Mouse (Mus musculus): ENCODE data around the gene Col11a2. TPM values are rescaled to one million over a fixed set of nuclear protein-coding genes. Genes with fewer than 3 reads are reported as not detected.

Col11a2 gene
- polyA plus RNA-seq, 1 experiment from 2014 or later, result 7.8 TPM

- Histone ChIP-seq H3K4me3 (no peak overlapping the region), H3K27ac (no peak overlapping the region), H3K9me3 (replicated peaks) (no peaks in the 10 kb centered on the region), H3K36me3 (no peaks in the 10 kb centered on the region), H3K4me1 (no peaks in the 10 kb centered on the region), H3K9ac (no peak overlapping the region), H3K4me2 (replicated peaks) (no peak overlapping the region), H3K27me3 (peaks cover 7% of the 10 kb centered on the region; the same call in 1 of the 2 replicates)
- ATAC-seq (ENCODE audit: low FRiP score), result no peak
- 60% methylated on average over 10 of the region's 10 CpGs for WGBS
Measured at GRCm38 (mm10) chr17:34098709-34099479, 59.7 kb downstream of the Col11a2 start.

- Histone ChIP-seq H3K36me3 (no peaks in the 10 kb centered on the region), H3K27ac (no peak overlapping the region), H3K9ac (no peak overlapping the region), H3K9me3 (replicated peaks) (no peaks in the 10 kb centered on the region), H3K4me3 (no peak overlapping the region), H3K4me2 (replicated peaks) (no peak overlapping the region), H3K4me1 (no peaks in the 10 kb centered on the region), H3K27me3 (peaks cover 7% of the 10 kb centered on the region; the same call in 1 of the 2 replicates)
- 68% methylated on average over 5 of the region's 5 CpGs for WGBS
- ATAC-seq (ENCODE audit: low FRiP score), result no peak
Measured at GRCm38 (mm10) chr17:34099531-34099930, 60.3 kb downstream of the Col11a2 start.

- 0 out of 2 replicates have a peak, but pooled peaks have one; percentile 16 for ATAC-seq (ENCODE audit: low FRiP score)
- no peak overlapping the region for H3K9ac ChIP-seq
- peaks cover 7% of the 10 kb centered on the region; the same call in 1 of the 2 replicates for H3K27me3 ChIP-seq
- no peaks in the 10 kb centered on the region for H3K4me1 ChIP-seq
- H3K9me3 ChIP-seq (replicated peaks), result no peaks in the 10 kb centered on the region
- no peaks in the 10 kb centered on the region for H3K36me3 ChIP-seq
- no peak overlapping the region for H3K4me2 ChIP-seq (replicated peaks)
- no peak overlapping the region for H3K27ac ChIP-seq
- WGBS, result 35% methylated on average over 5 of the region's 5 CpGs
- H3K4me3 ChIP-seq, result no peak overlapping the region
Measured at GRCm38 (mm10) chr17:34101185-34101584, 61.9 kb downstream of the Col11a2 start.

- Histone ChIP-seq H3K27me3 (peaks cover 7% of the 10 kb centered on the region; the same call in 1 of the 2 replicates), H3K9me3 (replicated peaks) (no peaks in the 10 kb centered on the region), H3K4me1 (no peaks in the 10 kb centered on the region), H3K4me3 (no peak overlapping the region), H3K36me3 (no peaks in the 10 kb centered on the region), H3K9ac (no peak overlapping the region), H3K4me2 (replicated peaks) (peak overlapping the region; percentile 21), H3K27ac (no peak overlapping the region)
- ATAC-seq (ENCODE audit: low FRiP score), result peak; percentile 71; the same call in 1 of the 2 replicates
- WGBS, result 4% methylated on average over 12 of the region's 12 CpGs
Measured at GRCm38 (mm10) chr17:34101604-34102032, 62.4 kb downstream of the Col11a2 start.

GRCm38 (mm10) chr17:34102831-34103230 is 63.6 kb downstream of the Col11a2 start:
- Histone ChIP-seq H3K4me3 (no peak overlapping the region), H3K9ac (no peak overlapping the region), H3K27ac (no peak overlapping the region), H3K9me3 (replicated peaks) (no peaks in the 10 kb centered on the region), H3K27me3 (peaks cover 7% of the 10 kb centered on the region; the same call in 1 of the 2 replicates), H3K4me2 (replicated peaks) (no peak overlapping the region), H3K4me1 (no peaks in the 10 kb centered on the region), H3K36me3 (no peaks in the 10 kb centered on the region)
- 82% methylated on average over 6 of the region's 6 CpGs for WGBS
- no peak for ATAC-seq (ENCODE audit: low FRiP score)

GRCm38 (mm10) chr17:34104804-34105203 is 65.6 kb downstream of the Col11a2 start:
- Histone ChIP-seq H3K4me2 (replicated peaks) (no peak overlapping the region), H3K9me3 (replicated peaks) (no peaks in the 10 kb centered on the region), H3K4me3 (no peak overlapping the region), H3K27ac (no peak overlapping the region), H3K9ac (no peak overlapping the region), H3K27me3 (peaks cover 7% of the 10 kb centered on the region; the same call in 1 of the 2 replicates), H3K4me1 (no peaks in the 10 kb centered on the region), H3K36me3 (peaks cover 9% of the 10 kb centered on the region)
- 83% methylated on average over 9 of the region's 9 CpGs for WGBS
- no peak for ATAC-seq (ENCODE audit: low FRiP score)

- 91% methylated on average over 7 of the region's 7 CpGs for WGBS
- no peak overlapping the region for H3K4me3 ChIP-seq
- H3K9ac ChIP-seq, result no peak overlapping the region
- H3K9me3 ChIP-seq (replicated peaks), result no peaks in the 10 kb centered on the region
- H3K27me3 ChIP-seq, result no peaks in the 10 kb centered on the region
- no peak overlapping the region for H3K4me2 ChIP-seq (replicated peaks)
- peaks cover 27% of the 10 kb centered on the region for H3K36me3 ChIP-seq
- ATAC-seq (ENCODE audit: low FRiP score), result no peak
- 0 out of 2 replicates have a peak, but pooled peaks cover 4% of the 10 kb centered on the region for H3K4me1 ChIP-seq
- H3K27ac ChIP-seq, result no peak overlapping the region
Measured at GRCm38 (mm10) chr17:34106555-34106954, 67.3 kb downstream of the Col11a2 start.

GRCm38 (mm10) chr17:34107109-34107867 is 68.1 kb downstream of the Col11a2 start:
- no peaks in the 10 kb centered on the region for H3K27me3 ChIP-seq
- no peaks in the 10 kb centered on the region for H3K9me3 ChIP-seq (replicated peaks)
- 0 out of 2 replicates have a peak, but pooled peaks cover 6% of the 10 kb centered on the region for H3K4me1 ChIP-seq
- H3K36me3 ChIP-seq, result peaks cover 34% of the 10 kb centered on the region
- no peak for ATAC-seq (ENCODE audit: low FRiP score)
- WGBS, result 87% methylated on average over 7 of the region's 7 CpGs
- H3K27ac ChIP-seq, result no peak overlapping the region
- no peak overlapping the region for H3K4me2 ChIP-seq (replicated peaks)
- no peak overlapping the region for H3K4me3 ChIP-seq
- H3K9ac ChIP-seq, result no peak overlapping the region

GRCm38 (mm10) chr17:34108460-34108859 is 69.2 kb downstream of the Col11a2 start:
- Histone ChIP-seq H3K27me3 (no peaks in the 10 kb centered on the region), H3K4me1 (peaks cover 6% of the 10 kb centered on the region; the same call in 1 of the 2 replicates), H3K9me3 (replicated peaks) (no peaks in the 10 kb centered on the region), H3K4me2 (replicated peaks) (no peak overlapping the region), H3K36me3 (peaks cover 46% of the 10 kb centered on the region), H3K9ac (no peak overlapping the region), H3K4me3 (no peak overlapping the region), H3K27ac (no peak overlapping the region)
- ATAC-seq (ENCODE audit: low FRiP score), result no peak
- whole genome bisulfite sequencing, result 89% methylated on average over 5 of the region's 6 CpGs

- 0 out of 2 replicates have a peak, but pooled peaks have one; percentile 26 for ATAC-seq (ENCODE audit: low FRiP score)
Measured at GRCm38 (mm10) chr17:34109038-34109805, 70.0 kb downstream of the Col11a2 start.

GRCm38 (mm10) chr17:34109806-34110195 is 70.6 kb downstream of the Col11a2 start:
- no peaks in the 10 kb centered on the region for H3K9me3 ChIP-seq (replicated peaks)
- H3K9ac ChIP-seq, result no peak overlapping the region
- H3K27ac ChIP-seq, result peak overlapping the region; percentile 36; the same call in 1 of the 2 replicates
- H3K4me3 ChIP-seq, result no peak overlapping the region
- 0 out of 2 replicates have a peak, but pooled peaks have one; percentile 19 for ATAC-seq (ENCODE audit: low FRiP score)
- peaks cover 8% of the 10 kb centered on the region for H3K4me1 ChIP-seq
- H3K4me2 ChIP-seq (replicated peaks), result no peak overlapping the region
- peaks cover 59% of the 10 kb centered on the region for H3K36me3 ChIP-seq
- no peaks in the 10 kb centered on the region for H3K27me3 ChIP-seq
- WGBS, result 69% methylated on average over 3 of the region's 3 CpGs

More at GRCm38 (mm10) chr17:34109038-34109805, 70.0 kb downstream of the Col11a2 start:
- Histone ChIP-seq H3K4me1 (peaks cover 6% of the 10 kb centered on the region; the same call in 1 of the 2 replicates), H3K27me3 (no peaks in the 10 kb centered on the region), H3K9me3 (replicated peaks) (no peaks in the 10 kb centered on the region), H3K27ac (peak overlapping the region; percentile 36; the same call in 1 of the 2 replicates), H3K4me3 (no peak overlapping the region), H3K4me2 (replicated peaks) (no peak overlapping the region), H3K9ac (no peak overlapping the region), H3K36me3 (peaks cover 53% of the 10 kb centered on the region)
- 77% methylated on average over 14 of the region's 14 CpGs for WGBS

All from hindbrain, embryonic 12.5 days (tissue).